Mouse (Mus musculus) bone marrow macrophage, adult 2 months (primary cell): ENCODE measurements at regions not wholly inside any gene's neighbourhood (a gene's known extent, or its start where the extent isn't known, plus 50 kb on each side); places are given as distances from the start of the nearest gene placed in this dataset.

ENCODE experiments used
- CTCF ChIP-seq: IDR thresholded peaks from 2 replicates; pipeline ENCODE4 v1.5.1; 2012; ENCODE audit warnings: low read depth, mild to moderate bottlenecking, low read length, moderate library complexity
- POLR2A ChIP-seq: IDR thresholded peaks from 2 replicates; pipeline ENCODE4 v1.6.1; 2012; ENCODE audit warnings: mild to moderate bottlenecking, low read depth, low read length, borderline replicate concordance

GRCm38 (mm10) chr10:61001745-61002160 lies 87.4 kb upstream of the Pcbd1 start:
- no peak for TF ChIP-seq CTCF
- no peak for TF ChIP-seq POLR2A
